Mouse (Mus musculus) embryonic stem cell, embryonic (primary cell): ENCODE measurements around the gene Ppil3.

ENCODE experiments used
- CTCF ChIA-PET, 4 experiments: fragments of 300-600 bp in 2 of 4; fragments of 350-600 bp in 2 of 4; sonication (Branson Sonifier 250); formaldehyde crosslinking; loops; one replicate each; lab custom pipeline; 2022; ENCODE audit warnings: inconsistent platforms in 2 of 4; lab: Charles Lee
- POLR2A ChIA-PET, 4 experiments: fragments of 300-600 bp in 2 of 4; fragments of 350-600 bp in 2 of 4; sonication (Branson Sonifier 250); formaldehyde crosslinking; loops; one replicate each; lab custom pipeline; 2022; ENCODE audit warnings: antibody characterized with exemption in 4 of 4, inconsistent platforms in 1 of 4; lab: Charles Lee

The Ppil3 gene

GRCm38 (mm10) chr1:58422879-58423278 lies 22.4 kb downstream of the Ppil3 start:
- ChIA-PET CTCF (interaction anchor here in 2 of 4 experiments (0.6 to 1.7 kb wide), 3 partner anchors 26 to 151 kb away, joined by 4 to 15 read pairs (median 5); no protein-coding TSS in a partner anchor), POLR2A (interaction anchor here (0.5 to 18.7 kb wide), 60 partner anchors 8 to 1261 kb away, joined by 3 to 284 read pairs (median 5); partner anchors contain the start of genes Nif3l1 (in 4 of the 4), Ppil3 (in 4 of the 4), Bzw1 (in 3 of the 4) and Orc2 (in 2 of the 4))

GRCm38 (mm10) chr1:58420961-58421360 lies 24.3 kb downstream of the Ppil3 start:
- ChIA-PET POLR2A (interaction anchor here (0.6 to 18.7 kb wide), 22 partner anchors 8 to 119 kb away, joined by 3 to 284 read pairs (median 36); partner anchors contain the start of genes Nif3l1 (in 4 of the 4), Ppil3 (in 4 of the 4), Bzw1 (in 2 of the 4) and Orc2 (in 1 of the 4)), CTCF (no interaction called here)

- ChIA-PET POLR2A (no interaction called here), CTCF (no interaction called here)
Measured at GRCm38 (mm10) chr1:58420032-58420431, 25.3 kb downstream of the Ppil3 start.

- CTCF ChIA-PET, result interaction anchor here in 3 of 4 experiments (0.6 to 1.7 kb wide), 5 partner anchors 8 to 331 kb away, joined by 3 to 4 read pairs (median 4); no protein-coding TSS in a partner anchor
- POLR2A ChIA-PET, result interaction anchor here in 3 of 4 experiments (0.5 to 11.9 kb wide), 23 partner anchors 8 to 1108 kb away, joined by 3 to 227 read pairs (median 6); partner anchors contain the start of genes Clk1 (in 2 of the 3), Nif3l1 (in 2 of the 3), Ppil3 (in 2 of the 3) and Bzw1 (in 1 of the 3)
Measured at GRCm38 (mm10) chr1:58416048-58416447, 29.2 kb downstream of the Ppil3 start.

- CTCF ChIA-PET, result interaction anchor here in 3 of 4 experiments (0.6 to 1.7 kb wide), 7 partner anchors 8 to 1077 kb away, joined by 3 to 12 read pairs (median 4); partner anchors contain the start of genes Clk1 (in 1 of the 3) and Ppil3 (in 1 of the 3)
Measured at GRCm38 (mm10) chr1:58415442-58415841, 29.8 kb downstream of the Ppil3 start.

GRCm38 (mm10) chr1:58410776-58411175 lies 34.5 kb downstream of the Ppil3 start:
- ChIA-PET POLR2A (interaction anchor here (0.5 to 13.9 kb wide), 38 partner anchors 8 to 298 kb away, joined by 3 to 310 read pairs (median 6); partner anchors contain the start of genes Clk1 (in 4 of the 4), Bzw1 (in 2 of the 4), Nif3l1 (in 2 of the 4) and Ppil3 (in 2 of the 4)), CTCF (interaction anchor here in 1 of 4 experiments (1.5 kb wide), 1 partner anchor 9 kb away, joined by 4 read pairs; no protein-coding TSS in a partner anchor)

More at GRCm38 (mm10) chr1:58415442-58415841, 29.8 kb downstream of the Ppil3 start:
- POLR2A ChIA-PET, result interaction anchor here (0.5 to 11.9 kb wide), 24 partner anchors 7 to 1109 kb away, joined by 3 to 227 read pairs (median 4); partner anchors contain the start of genes Clk1 (in 3 of the 4), Nif3l1 (in 2 of the 4), Ppil3 (in 2 of the 4) and Bzw1 (in 1 of the 4)

GRCm38 (mm10) chr1:58410198-58410588 lies 35.1 kb downstream of the Ppil3 start:
- ChIA-PET POLR2A (interaction anchor here (0.5 to 13.9 kb wide), 42 partner anchors 8 to 338 kb away, joined by 3 to 310 read pairs (median 5); partner anchors contain the start of genes Clk1 (in 4 of the 4), Bzw1 (in 2 of the 4), Nif3l1 (in 2 of the 4) and Ppil3 (in 2 of the 4)), CTCF (interaction anchor here in 2 of 4 experiments (0.6 to 1.5 kb wide), 2 partner anchors 9 to 12 kb away, joined by 3 to 4 read pairs; no protein-coding TSS in a partner anchor)

GRCm38 (mm10) chr1:58409553-58410197 lies 35.6 kb downstream of the Ppil3 start:
- ChIA-PET POLR2A (interaction anchor here (0.6 to 13.9 kb wide), 39 partner anchors 8 to 339 kb away, joined by 3 to 310 read pairs (median 5); partner anchors contain the start of genes Clk1 (in 4 of the 4), Bzw1 (in 2 of the 4), Nif3l1 (in 2 of the 4) and Ppil3 (in 2 of the 4)), CTCF (interaction anchor here in 2 of 4 experiments (0.6 to 1.5 kb wide), 2 partner anchors 8 to 12 kb away, joined by 3 to 4 read pairs; no protein-coding TSS in a partner anchor)

- ChIA-PET CTCF (interaction anchor here in 1 of 4 experiments (0.7 kb wide), 1 partner anchor 12 kb away, joined by 3 read pairs; no protein-coding TSS in a partner anchor), POLR2A (interaction anchor here in 3 of 4 experiments (0.7 to 13.9 kb wide), 14 partner anchors 9 to 339 kb away, joined by 3 to 310 read pairs (median 4); partner anchors contain the start of genes Bzw1 (in 2 of the 3), Clk1 (in 2 of the 3) and Nif3l1 (in 1 of the 3))
Measured at GRCm38 (mm10) chr1:58408141-58408540, 37.1 kb downstream of the Ppil3 start.

GRCm38 (mm10) chr1:58407321-58407720 lies 38.0 kb downstream of the Ppil3 start:
- ChIA-PET CTCF (no interaction called here), POLR2A (interaction anchor here in 2 of 4 experiments (0.6 to 13.9 kb wide), 12 partner anchors 9 to 340 kb away, joined by 3 to 310 read pairs (median 4); partner anchors contain the start of genes Bzw1 (in 2 of the 2), Clk1 (in 1 of the 2), Nif3l1 (in 1 of the 2) and Orc2 (in 1 of the 2))

- POLR2A ChIA-PET, result interaction anchor here in 3 of 4 experiments (0.6 to 13.9 kb wide), 15 partner anchors 4 to 223 kb away, joined by 3 to 310 read pairs (median 30); partner anchors contain the start of genes Clk1 (in 3 of the 3), Bzw1 (in 2 of the 3), Nif3l1 (in 1 of the 3) and Ppil3 (in 1 of the 3)
- CTCF ChIA-PET, result no interaction called here
Measured at GRCm38 (mm10) chr1:58403745-58404144, 41.5 kb downstream of the Ppil3 start.

- POLR2A ChIA-PET, result interaction anchor here (0.6 to 13.9 kb wide), 29 partner anchors 3 to 858 kb away, joined by 3 to 310 read pairs (median 5); partner anchors contain the start of genes Clk1 (in 3 of the 4), Bzw1 (in 2 of the 4), Nif3l1 (in 1 of the 4) and Ppil3 (in 1 of the 4)
- CTCF ChIA-PET, result interaction anchor here in 1 of 4 experiments (1.7 to 2.0 kb wide), 2 partner anchors 9 to 105 kb away, joined by 4 read pairs; no protein-coding TSS in a partner anchor
Measured at GRCm38 (mm10) chr1:58401396-58401795, 43.9 kb downstream of the Ppil3 start.

- CTCF ChIA-PET, result interaction anchor here in 2 of 4 experiments (0.7 to 2.3 kb wide), 4 partner anchors 12 to 162 kb away, joined by 3 to 10 read pairs (median 4); no protein-coding TSS in a partner anchor
- POLR2A ChIA-PET, result interaction anchor here (0.6 to 12.1 kb wide), 25 partner anchors 9 to 408 kb away, joined by 3 to 310 read pairs (median 5); partner anchors contain the start of genes Clk1 (in 4 of the 4), Nif3l1 (in 1 of the 4) and Ppil3 (in 1 of the 4)
Measured at GRCm38 (mm10) chr1:58397731-58398130, 47.6 kb downstream of the Ppil3 start.

GRCm38 (mm10) chr1:58396179-58396578 lies 49.1 kb downstream of the Ppil3 start:
- ChIA-PET CTCF (interaction anchor here in 3 of 4 experiments (0.7 to 2.3 kb wide), 11 partner anchors 12 to 239 kb away, joined by 3 to 10 read pairs (median 4); no protein-coding TSS in a partner anchor), POLR2A (interaction anchor here (0.5 to 12.1 kb wide), 35 partner anchors 6 to 1086 kb away, joined by 3 to 310 read pairs (median 4); partner anchors contain the start of genes Clk1 (in 3 of the 4), Nif3l1 (in 1 of the 4), Orc2 (in 1 of the 4) and Ppil3 (in 1 of the 4))

- POLR2A ChIA-PET, result interaction anchor here in 3 of 4 experiments (0.7 to 12.1 kb wide), 17 partner anchors 7 to 399 kb away, joined by 3 to 310 read pairs (median 15); partner anchors contain the start of genes Clk1 (in 2 of the 3), Nif3l1 (in 1 of the 3) and Ppil3 (in 1 of the 3)
Measured at GRCm38 (mm10) chr1:58395341-58395740, 49.9 kb downstream of the Ppil3 start.

More at GRCm38 (mm10) chr1:58395341-58395740, 49.9 kb downstream of the Ppil3 start:
- CTCF ChIA-PET, result interaction anchor here in 3 of 4 experiments (0.9 to 2.3 kb wide), 7 partner anchors 13 to 238 kb away, joined by 3 to 10 read pairs (median 3); no protein-coding TSS in a partner anchor
